Mouse (Mus musculus) lung, postnatal 0 days (tissue): ENCODE results near the gene Eif5a2.

Experiments
- CTCF ChIP-seq: IDR thresholded peaks from 2 replicates; pipeline ENCODE4 v1.5.1; 2016; ENCODE audit warnings: antibody characterized with exemption, mild to moderate bottlenecking
- EP300 ChIP-seq: IDR thresholded peaks from 2 replicates; pipeline ENCODE4 v1.6.1; 2016; ENCODE audit warnings: antibody characterized with exemption, mild to moderate bottlenecking, control low read depth

DNA sequence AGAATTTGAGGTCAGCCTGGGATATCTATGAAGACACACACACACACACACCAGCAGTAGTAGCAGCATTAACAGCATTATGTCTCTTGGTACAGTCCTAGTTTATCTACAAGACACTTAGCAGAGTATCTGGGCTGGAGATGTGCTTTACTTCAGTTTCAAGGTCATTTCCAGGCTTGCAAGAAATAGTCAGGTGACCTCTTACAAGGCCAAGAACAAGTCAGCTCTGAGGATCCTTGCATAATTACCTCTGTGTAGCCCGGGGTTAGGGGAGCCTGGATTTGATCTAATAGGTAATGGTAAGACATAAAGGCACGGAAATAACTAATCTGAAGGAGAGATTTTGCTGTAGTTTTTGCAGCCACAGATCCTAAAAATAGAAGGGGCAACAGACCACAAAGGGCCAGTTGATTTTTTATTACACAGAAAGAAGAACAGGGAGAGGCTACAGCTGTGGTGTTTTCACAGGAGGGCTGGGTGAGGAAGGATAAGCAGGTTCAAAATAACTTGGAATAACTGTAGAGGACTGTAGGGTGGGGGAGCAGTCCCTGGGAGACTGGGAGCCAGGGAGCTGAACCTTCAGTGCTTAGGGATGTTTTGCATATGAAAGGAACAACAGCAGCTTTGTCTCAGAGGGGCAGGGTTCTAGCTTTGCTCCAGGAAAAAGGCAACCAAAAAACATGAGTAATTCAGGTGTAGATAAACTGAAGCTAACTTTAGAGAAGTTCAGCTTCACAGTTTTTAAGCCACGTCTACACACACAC, 61.0 kb downstream of the Eif5a2 start:
- TF ChIP-seq CTCF: no peak
- no peak for TF ChIP-seq EP300
